Mouse (Mus musculus): ENCODE measurements around the gene Gm28374.

Gene Gm28374

DNA sequence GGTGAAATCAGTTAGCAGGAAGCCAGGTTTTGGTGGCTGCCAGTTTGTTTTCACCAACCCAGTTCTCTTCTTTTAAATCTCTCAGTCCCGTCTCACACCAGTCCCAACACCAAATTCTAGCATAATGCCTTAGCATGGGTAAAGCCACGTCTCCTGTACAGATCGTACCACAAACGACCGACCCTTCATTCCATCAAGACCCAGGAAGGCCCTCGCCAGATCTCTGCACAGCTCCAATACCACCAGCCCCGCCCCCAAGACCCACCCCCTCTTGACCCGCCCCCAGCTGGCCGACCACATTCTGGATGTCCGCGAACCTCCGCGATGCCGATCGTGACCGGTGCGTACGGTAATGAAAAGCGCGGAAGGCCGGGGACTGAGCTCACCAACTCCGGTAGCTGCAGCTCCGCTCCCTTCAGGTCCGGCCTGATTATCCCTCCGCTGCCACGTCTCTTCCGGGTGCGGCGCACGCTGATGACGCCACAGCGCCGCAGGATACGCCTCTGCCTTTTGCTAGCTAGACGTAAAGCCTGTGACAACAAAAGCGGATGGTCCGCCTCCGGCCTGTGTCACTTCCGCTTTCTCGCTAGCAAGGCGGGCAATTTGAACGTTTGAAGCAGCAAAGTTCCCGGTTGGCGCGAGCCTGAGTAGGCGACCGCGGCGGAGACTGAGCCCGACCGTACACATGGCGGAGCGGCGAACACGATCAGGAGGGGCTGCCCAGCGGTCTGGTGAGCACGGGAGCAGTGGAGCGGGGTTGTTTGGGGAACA lies 2.6 kb upstream of the Gm28374 start, which contains the start of the genes Zfpl1 and Cdca5:
TSS of gene Zfpl1 (minus strand) at position 479 of the 771 bp plus-strand sequence.
TSS of gene Cdca5 (plus strand) at position 506 of the 771 bp plus-strand sequence.
- DNase-seq, result peak; percentile 96

DNA sequence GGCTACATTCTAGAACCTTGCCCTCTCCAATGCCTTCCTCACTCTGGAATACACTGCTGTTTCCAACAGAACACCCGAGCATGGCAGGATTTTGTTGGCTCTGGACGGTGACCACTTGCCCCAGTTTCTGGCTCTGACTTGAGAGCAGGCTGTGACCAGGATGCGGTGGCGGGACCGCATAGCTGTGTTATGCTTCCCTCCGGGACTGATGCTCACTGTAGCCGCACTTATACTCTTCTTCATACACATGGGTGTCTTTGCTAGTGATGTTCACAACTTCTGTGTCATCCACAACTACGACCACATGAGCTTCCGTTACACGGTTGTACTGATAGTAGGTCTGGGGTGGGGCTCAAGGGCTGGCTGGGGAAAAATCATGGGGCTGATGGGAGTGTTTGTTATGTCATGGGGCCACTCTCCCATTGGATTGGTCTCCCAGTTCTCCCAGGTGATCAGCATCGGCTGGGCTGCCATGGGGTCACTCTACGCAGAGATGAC lies 2.0 kb downstream of the Gm28374 start, which contains the start of gene Tmem262:
TSS of gene Tmem262 (plus strand) at position 51 of the 498 bp plus-strand sequence.
- no peak for DNase-seq

DNA sequence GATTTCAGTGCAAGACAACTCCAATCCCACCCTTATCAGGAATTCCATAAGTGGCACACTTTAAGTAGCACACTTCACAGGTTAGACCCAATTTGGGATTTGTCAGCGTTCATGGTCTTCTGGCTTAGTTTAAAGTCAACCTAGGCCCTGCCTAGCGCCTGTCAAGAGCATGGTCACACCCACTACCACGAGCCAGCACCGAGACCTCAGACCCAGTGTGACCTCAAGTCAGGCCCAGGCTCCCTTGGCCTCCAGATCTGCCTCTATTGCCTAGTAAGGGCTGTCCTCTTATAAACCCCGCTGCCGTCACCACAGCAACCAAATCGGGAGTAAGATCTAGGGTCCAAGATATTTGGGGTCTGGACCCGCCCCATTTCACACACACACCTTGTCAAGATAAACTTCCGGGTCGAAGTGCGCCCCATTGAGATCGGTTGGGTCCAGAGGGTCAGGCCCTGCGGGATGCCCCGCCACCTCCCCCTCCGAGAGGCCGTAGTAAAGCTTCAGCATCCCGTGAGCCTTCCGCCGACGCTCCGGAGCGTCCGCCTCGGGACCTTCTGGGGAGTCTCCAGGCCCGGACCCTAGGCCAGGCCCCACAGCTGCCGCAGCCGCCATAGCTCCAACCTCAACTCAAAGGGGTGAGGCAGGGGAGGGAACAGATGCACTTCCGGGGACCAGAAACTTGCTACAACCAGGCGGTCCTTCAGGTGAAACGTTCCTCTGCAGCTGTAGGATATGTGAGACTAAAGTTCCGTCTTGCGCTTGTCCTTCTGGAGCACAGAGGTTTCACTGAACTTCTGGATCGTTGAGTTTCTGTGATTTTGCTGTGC lies 5.3 kb downstream of the Gm28374 start, which contains the start of gene Vps51:
TSS of gene Vps51 (minus strand) at position 668 of the 830 bp plus-strand sequence.
- DNase-seq, result peak; percentile 86

DNA sequence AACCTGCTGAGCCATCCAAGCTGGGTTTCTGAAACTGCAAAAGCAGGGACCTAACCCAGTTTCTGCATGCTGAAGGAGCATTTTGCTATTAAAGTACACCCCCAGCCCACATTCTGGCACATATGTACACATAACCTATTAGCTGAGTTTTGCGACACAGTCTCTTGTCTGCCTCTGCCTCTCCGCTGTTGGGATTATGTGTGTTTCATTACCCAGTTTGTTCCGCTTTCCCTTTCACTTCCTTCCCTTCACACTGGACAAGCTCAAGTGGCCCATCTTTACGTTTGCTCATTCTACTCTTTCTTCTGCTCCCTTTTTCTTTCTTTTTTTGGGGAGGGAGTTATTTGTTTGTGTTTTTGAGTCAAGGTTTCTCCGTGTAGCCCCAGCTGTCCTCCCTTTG lies 8.2 kb downstream of the Gm28374 start:
- no peak for DNase-seq

DNA sequence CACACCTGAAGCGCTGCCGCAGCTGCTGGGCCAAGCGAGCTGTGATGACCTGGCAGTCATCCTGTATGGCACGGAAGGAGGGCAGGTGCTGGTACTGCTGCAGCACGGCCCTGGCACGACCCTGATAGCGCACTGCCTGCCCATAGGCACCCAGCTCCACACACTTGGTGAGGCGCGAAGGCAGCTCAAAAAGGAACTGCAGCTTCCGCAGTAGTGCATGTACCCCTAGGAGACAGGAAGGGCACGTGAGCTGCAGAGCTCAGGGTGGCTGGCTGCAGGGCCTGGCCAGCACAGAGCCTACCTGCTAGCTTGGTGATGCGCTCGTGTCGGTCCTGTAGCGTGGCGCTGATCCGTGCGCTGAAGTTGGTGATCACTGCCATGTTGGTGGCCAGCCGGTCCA lies 10.8 kb downstream of the Gm28374 start:
- no peak for DNase-seq

DNA sequence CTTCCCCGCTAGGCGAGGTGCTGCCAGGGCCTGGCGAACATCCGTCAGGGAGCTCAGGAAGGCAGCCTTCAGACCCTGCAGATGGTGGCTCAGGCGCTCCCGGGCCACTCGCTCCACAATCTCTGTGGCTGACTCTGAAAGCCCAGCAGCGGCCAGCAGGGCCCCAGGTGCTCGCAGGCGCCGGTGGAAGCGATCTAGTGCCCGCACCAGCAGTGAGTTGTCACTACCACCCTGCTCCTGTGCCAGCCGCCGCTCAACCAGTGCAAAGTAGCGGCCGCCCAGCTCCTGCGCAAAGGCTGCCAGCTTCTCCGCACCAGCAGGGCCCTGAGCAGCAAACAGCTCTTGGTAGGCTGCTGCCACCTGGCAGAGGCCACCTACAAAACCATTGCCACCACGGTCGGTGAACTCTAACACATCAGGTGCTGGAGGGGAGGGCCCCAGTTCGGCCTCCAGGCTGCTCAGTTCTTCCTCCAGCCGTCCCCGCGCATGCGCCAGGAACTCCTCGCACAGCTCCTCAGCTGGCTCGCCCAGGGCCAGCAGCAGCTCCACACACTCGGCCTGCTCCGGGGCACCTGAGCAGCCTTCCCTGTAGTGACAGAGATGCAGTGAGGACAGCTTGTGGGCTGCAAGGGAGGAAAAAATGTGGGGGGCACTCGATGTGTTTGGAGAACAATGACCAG lies 11.3 kb downstream of the Gm28374 start:
- peak; percentile 19 for DNase-seq

DNA sequence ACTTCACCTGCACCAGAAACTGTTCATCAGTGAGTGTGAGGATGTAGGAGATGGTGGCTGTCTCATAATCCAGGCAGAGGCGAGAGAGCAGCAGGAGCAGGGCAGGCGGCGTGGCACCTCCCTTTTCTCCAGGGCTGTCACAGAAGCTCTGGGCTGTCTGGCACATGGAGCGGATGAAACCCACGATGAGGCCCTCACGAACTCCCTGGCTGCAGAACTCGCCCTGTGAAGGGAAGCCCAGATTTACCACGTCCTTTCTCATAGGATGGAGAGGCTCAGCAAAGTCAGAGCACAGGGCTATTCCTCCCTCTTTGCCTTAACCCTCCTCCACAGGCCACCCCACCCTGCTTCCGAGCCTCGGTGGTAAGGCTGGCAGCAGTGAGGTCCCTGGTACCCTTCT lies 12.2 kb downstream of the Gm28374 start:
- no peak for DNase-seq

DNA sequence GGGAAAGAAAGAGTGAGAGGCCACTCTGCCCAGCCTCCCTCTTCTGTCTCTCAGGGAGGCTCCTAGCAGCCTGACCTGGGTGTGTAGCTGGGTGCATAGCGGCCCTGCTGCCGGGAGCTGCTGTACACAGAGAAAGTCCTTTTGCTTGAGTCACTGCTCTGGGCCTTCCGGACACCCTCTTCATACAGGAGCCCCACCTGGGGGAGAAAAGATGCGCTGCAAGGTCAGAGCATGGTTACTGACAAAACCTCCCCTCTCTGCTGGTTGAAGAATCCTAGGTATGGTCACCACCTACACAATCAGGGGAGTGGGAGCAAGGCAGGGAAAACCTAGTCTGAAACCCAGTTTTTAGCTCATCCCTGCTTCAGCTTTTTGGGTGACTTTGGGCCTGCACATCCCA lies 13.1 kb downstream of the Gm28374 start:
- peak; percentile 77 for DNase-seq

DNA sequence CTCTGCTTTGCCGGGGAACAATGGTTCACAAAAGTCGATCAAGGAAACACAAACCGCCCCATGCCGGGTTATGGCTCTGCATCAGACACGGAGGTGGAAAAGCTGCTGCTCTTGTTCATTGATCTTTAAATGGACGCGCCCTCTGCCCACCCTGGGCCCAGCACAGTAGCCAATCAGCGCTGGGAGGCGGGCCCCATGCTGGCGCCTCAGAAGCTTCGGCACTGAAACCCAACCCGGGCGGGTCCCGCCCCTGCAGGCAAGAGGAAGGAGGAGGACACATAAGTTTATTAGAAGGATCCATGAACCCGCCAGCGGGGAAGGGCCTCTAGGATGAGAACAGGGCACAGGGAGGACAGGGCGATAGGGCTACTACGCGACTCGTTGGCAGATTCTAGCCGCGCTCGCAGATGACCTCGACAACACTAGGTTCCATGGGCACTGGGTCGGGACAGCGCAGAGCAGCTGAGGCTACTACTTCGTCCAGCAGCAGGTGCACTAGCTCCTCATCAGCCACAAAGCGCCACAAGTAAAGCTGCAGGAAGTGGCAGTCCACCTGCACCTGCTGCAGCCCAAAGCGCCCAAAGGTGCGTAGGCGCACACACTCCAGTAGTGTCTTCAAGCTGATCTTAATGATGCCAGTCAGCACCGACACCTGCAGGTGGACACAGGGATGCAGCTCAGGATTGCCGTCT lies 14.2 kb downstream of the Gm28374 start, which contains the start of gene Tm7sf2:
TSS of gene Tm7sf2 (minus strand) at position 650 of the 692 bp plus-strand sequence.
- DNase-seq, result peak; percentile 89

DNA sequence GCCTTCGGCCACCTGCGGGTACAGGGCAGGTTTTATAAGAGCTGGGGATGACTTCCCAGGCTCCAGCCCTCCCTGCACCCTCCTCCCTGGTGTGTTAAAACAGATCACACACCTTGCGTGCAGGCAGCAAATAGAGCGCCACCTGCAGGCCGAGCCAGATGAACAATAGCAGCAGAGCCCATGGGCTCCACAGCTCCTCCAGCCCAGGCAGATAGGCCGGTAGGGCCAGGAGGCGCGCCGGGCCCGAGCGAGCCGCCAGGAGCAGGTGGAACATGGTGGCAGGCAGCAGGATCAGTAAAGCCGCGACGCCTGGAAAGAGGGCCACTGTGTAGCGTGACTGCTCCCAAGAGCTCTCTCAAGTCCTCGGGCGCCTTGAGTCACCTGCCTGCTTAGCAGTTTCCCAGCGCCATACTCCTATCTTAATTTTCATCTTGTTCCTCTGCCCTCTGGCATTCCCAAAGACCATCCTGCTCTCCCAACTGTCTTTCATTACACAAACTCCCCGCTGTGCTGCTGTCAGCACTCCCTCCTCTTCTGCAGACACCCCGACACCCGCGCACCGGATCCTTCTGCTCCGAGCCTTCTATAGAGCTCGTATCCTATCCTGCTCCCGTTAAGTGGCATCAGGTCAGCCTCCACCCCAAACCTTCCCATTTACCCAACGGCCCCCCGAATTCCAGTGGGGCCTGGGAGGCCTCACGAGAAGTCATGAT lies 14.9 kb downstream of the Gm28374 start:
- peak; percentile 96 for DNase-seq

DNA sequence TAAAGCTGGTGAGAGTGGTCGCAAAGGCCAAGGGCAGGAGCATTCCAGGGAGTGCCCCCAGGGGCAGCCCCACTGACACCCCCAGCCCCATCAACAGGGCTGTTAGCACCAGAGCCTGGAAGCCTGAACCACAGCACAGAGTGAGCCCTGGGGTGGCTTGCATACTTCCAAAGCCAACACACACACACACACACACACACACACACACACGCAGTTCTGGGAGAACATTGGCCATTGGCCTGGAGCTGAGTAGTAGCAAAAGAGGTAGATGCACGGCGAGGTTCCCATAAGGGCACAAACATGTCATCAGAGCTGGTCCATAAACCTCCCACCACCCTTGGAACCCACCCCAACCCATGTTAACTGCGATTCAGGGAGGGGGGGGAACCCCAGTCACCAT lies 15.5 kb downstream of the Gm28374 start:
- no peak for DNase-seq

DNA sequence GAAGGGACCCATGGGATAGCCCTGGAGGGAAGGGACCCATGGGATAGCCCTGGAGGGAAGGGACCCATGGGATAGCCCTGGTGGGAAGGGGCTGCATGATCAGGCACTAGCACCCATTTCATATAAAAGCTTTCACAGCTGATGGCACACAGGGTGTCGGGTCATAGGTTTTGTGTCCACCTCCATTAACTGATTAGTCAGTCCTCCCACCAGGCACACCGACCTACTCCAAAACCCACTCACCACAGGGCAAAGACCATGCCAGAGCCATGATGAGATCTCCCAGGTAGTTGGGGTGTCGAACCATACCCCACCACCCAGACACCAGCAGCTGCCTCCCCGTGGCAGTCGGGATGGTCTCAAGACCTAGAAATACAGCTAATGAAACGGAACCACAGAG lies 19.0 kb downstream of the Gm28374 start:
- DNase-seq, result no peak

DNA sequence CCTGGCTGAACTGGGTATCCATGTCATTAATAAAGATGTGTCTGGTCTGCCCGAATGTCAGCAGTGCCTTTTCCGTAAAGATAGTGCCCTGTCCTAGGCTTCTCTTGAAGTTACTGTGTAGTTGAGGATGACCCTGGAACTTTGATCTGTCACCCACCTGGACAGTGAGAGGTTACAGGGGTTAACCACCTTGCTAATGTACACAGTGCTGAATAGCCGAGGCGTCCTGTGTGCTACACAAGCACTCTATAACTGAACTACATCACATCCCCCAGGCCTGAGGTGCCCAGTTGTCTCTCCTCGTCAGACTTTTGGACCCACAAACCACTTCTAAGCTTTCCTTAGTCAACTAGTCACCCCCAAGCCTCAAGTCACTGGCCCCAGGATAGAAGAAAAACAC lies 19.6 kb downstream of the Gm28374 start:
- DNase-seq, result no peak

DNA sequence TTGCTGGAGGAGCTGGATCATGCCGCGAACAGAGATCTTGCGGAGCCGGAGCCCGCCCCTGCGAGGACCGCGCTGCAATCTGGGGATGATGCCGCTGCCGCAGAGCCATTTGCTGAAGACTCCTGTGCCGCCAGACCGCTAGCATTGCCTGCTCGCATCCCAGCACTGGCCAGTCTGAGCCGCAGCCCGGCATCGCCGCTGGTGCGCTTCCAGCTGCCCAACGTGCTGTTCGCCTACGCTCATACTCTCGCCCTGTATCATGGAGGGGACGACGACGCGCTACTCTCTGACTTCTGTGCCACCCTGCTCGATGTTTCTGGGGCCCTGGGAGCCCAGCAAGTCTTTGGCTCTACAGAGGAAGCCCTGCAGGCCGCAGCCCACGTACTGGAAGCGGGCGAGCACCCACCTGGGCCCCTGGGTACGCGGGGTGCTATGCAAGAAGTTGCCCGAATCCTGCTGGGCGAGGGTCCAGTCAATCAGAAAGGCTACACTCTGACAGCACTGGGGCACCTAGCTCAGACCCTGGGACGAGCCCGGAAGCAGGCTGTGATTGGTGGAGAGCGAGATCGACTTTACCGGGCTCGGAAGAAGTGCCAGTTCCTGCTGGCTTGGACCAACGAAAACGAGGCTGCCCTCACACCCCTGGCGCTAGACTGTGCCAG lies 20.3 kb downstream of the Gm28374 start:
- peak; percentile 77 for DNase-seq

DNA sequence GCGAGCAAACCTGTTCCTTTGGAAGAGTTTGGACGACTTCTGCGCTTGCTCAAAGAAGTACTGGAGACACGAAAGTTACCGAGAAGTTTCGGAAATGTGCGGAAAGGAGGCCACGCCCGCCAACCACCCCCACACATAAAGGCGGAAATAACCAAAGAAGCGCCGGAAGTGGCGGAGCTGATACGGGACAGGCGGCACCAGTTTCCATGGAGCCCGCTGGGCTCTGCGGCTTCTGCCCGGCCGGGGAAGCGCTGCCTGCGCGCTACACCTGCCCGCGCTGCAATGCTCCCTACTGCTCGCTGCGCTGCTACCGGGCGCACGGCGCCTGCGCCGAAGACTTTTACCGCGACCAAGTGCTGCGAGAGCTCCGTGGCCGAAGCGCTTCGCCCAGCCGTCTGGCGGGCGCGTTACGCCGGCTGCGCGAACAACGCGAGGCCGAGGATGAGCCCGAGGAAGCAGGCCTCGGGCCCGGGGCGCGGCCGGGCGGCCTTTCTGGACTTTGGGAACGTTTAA lies 21.0 kb downstream of the Gm28374 start, which contains the start of gene Znhit2:
TSS of gene Znhit2 (plus strand) at position 172 of the 513 bp plus-strand sequence.
- DNase-seq, result peak; percentile 92

DNA sequence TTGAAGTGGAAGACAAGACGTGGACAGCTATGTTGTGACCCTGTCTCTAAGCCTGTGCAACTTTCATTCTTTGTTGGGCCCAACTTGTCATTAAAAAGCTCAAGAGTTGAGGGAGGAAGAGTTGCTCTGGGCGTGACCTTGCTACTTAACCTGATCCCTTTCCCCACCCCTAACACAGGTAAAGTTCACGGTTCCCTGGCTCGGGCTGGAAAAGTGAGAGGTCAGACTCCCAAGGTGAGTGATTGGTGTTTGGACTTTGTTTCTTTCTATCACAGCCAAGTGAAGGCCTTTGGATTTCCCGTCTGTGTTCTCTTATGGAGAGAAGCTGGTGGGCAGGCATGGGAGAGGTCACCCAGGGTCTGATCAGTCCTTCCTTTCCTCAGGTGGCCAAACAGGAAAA lies 23.1 kb downstream of the Gm28374 start:
- no peak for DNase-seq

DNA sequence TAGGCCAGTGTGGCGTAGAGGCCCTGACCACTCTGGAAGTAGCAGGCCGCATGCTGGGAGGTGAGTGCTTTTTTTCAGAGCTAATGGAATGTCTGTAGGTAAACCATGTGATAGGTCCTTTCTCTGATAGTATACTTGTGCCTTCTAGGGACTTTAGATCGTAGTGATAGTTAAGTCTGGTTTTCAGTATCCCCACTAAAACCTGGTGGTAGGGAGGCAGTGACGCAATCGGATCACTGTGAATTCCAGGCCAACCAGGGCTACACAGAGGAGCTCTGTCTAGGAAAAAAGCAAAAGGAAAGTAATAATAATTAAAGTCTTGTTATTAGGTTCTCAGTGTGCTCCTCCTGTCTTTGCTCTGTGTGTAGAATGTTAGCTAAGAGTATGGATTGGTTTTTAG lies 23.5 kb downstream of the Gm28374 start:
- no peak for DNase-seq

DNA sequence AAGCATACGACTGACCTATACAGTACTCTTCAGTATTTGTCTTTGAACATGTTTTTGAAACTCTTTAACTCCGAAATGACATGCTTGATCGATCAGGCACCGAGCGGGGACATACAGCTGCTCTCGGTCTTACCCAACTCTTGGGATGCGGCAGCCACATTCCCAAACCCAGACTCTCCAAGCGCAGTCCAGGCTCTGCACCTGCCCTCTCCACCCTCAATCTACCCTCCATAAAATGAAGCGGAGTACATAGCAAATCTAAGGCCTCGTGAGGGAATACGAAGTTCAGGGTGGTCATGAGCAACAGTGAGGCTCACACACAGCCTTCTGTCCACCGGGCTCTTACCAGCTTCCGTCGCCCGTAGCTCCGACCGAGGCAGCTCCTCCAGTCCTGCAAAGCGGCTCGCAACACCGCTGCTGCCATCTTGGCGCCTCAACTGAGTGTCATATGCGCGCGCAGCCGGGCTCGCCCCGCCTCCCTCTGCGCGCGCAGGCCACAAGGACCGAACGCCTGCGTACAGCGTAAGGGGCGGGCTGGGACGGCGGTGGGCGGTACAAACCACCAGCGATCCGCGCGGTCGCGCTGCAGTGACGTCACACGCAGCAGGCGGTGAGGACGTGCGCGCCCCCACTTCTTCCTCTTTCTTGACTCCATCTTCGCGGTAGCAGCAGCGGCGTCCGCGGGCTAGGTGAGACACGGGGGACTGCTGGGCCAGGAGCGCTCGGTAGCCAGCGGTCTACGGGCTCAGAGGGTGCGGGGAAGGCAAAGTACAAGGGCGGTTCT lies 24.6 kb downstream of the Gm28374 start, which contains the start of the genes Mrpl49 and Fau:
TSS of gene Mrpl49 (minus strand) at position 473 of the 784 bp plus-strand sequence.
TSS of gene Fau (plus strand) at position 532 of the 784 bp plus-strand sequence.
- DNase-seq, result peak; percentile 100

DNA sequence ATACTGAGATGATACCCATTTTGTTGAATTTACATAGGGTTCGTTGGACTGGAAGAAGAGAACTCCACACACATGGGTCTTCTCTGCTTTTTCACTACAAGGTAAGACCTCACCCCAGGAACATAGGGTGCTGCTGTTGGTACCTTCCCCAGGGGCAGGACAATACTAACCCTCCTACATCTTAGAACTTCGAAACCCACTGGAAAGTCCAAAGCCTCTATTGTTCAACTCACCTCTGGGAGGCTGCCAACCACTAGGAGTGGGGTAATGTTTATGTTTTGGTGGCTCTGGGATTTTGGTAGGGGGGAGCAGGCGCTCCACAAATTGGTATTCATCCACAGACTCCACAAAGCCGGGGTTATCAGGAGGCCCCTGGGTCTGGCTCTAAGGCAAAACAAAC lies 25.4 kb downstream of the Gm28374 start:
- no peak for DNase-seq

DNA sequence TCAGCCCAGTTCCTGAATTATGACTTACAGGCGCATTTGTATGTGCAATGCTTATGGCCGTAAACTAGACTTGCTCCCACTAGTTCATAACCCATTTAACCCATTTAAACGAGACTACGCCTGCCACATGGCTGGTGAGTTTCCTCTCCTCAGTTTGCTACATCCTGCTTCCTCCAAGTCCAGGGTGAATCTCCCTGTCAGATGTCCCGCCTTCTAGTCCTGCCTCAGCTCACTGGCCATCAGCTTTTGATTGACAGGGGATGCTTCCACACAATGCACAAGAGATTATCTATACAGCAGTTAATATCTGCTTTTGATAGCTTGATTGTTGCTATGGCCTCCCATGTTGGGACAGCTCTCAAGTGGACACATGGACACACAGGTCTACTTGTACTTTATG lies 27.8 kb downstream of the Gm28374 start:
- DNase-seq, result no peak
